Comparison of ENCODE assay signal across 13 mouse cellular contexts in the genomic region with DNA sequence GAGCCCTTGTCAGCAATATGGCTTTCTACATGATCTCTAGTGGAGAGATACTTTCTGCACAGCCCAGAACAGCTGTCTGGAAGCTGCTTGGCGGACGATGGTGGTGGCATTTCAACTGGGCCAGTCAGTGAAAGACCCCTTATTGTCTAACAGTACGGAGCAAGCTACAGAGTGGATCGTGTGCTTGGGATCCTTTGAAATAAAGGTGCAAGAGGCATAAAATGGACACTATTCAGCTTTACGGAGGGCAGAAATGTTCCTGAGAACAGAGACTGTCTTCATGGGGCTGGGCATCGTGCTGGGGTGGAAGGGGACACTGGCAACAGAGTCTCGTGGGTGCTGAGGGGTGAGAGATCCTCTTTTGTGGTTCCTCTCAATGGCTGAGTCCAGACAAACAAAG.
"Had no signal": no experiment of that assay in that cellular context is flagged by ENCODE, and none has a peak within 500 bp of the region (broad histone marks: within the 10 kb centered on the region; RNA-seq: fewer than 3 reads in every experiment).

No protein-coding gene starts in this region.

- H3K4me3 ChIP-seq: intestine, embryonic 15.5 days; left cerebral cortex, adult 2 months; liver, embryonic 15.5 days had no signal

- H3K9ac ChIP-seq: intestine, embryonic 15.5 days; liver, embryonic 15.5 days had no signal

- ATAC-seq: intestine, embryonic 15.5 days; lung, postnatal 0 days had no signal

- DNase-seq: kidney, adult 18-20 months; kidney, postnatal 10 days; kidney, postnatal 4 days; lung, adult 2 months; lung, postnatal 36 days; thymus, adult 18-20 months; thymus, postnatal 14 days had no signal

- H3K4me2 ChIP-seq: intestine, embryonic 15.5 days; liver, embryonic 11.5 days; liver, embryonic 15.5 days had no signal

- H3K4me1 ChIP-seq: intestine, embryonic 15.5 days; liver, embryonic 15.5 days had no signal

- H3K27ac ChIP-seq: intestine, embryonic 15.5 days; left cerebral cortex, adult 2 months; liver, embryonic 15.5 days; stomach, postnatal 0 days had no signal

- H3K27me3 ChIP-seq: intestine, embryonic 15.5 days; liver, embryonic 15.5 days had no signal

- H3K9me3 ChIP-seq: intestine, embryonic 15.5 days; liver, embryonic 15.5 days had no signal

- H3K36me3 ChIP-seq: intestine, embryonic 15.5 days; liver, embryonic 15.5 days had no signal
